Mouse (Mus musculus): ENCODE data around the gene Faim2.

- no peak for TF ChIP-seq GATA1 (IDR thresholded peaks at IDR 0.05; ENCODE audit: low read length)
- no peak for TF ChIP-seq TAL1 (IDR thresholded peaks at IDR 0.05; ENCODE audit: low read length)
Observed at GRCm38 (mm10) chr15:99531146-99531545, 3.2 kb upstream of the Faim2 start.
